Mouse (Mus musculus): ENCODE measurements around the gene Atf6.

The Atf6 gene

GRCm38 (mm10) chr1:170709034-170709433 lies 158.5 kb downstream of the Atf6 start:
- no peak for DNase-seq (ENCODE audit: low read depth, low spot score)

DNA sequence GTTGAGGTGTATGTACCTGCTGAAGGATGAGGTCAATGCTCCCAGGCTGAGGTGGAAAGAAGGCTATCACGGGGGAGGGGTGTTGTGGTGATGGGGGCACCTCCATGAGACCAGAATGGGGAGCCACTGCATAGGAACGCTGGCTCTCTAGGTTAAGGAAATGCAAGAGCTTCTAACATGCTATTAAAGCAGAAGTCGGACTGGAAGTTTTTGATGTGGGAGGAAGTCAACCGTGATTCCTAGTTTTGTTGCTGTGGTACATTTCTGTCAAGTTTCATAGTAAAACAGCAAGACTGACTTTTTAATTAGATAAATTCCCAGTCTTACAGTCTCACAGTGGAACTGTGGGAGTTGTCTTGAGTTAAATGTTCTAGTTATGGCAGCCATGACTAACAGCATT lies 161.5 kb downstream of the Atf6 start:
- DNase-seq (ENCODE audit: low read depth, low spot score): no peak

DNA sequence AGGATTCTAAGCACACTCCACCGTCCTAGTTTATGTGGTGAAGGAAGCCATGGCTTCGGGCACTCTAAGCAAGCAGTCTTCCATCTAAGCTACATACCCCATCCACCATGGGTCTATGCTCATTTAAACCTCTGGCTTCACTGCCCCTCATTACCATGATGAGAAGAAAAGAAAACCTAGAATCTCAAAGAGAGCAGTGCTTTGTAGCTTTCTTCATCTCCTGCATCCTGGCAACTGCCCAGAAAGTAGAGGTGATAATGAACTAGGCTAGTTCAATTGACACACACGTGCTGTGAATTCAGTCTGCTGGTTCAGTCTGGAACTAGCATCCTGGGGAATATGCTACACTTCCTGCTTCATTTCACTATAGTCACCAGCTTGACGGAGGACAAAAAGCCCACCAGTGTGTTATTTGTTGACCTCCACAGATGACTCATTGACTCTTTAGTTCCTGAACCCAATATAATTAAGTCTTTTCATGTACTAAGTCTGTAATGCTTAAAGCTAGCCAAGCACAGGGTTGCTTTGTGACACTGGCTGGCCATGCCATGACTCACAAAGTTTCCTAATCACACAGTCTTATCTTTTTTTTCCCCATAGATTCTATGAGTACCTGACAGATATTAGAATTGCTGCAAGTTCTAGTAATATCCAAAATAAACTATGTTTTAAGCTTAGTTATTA lies 162.5 kb downstream of the Atf6 start:
- no peak for DNase-seq (ENCODE audit: low read depth, low spot score)

- no peak for DNase-seq (ENCODE audit: low read depth, low spot score)
Measured at GRCm38 (mm10) chr1:170704103-170704502, 163.5 kb downstream of the Atf6 start.

- DNase-seq (ENCODE audit: low read depth, low spot score): no peak
Measured at GRCm38 (mm10) chr1:170702958-170703357, 164.6 kb downstream of the Atf6 start.

DNA sequence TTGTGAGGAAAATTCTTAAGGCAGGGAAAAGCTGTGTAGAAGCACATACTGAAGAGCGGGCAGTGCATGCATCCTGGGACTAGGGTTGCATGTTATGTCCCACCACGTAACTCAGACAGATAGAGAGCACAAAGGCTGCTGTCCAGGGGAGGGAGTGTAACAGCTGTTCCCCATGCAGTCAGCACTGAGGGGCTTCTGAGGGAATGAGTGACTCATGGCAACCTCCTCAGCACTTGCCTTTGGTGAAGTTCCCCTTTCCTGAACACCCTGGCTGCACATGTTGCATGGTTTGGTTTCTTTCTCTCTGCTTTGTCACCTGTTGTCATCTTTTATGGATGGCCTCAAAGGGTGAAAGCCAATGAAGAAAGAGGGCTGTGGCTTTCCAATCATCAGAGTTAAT lies 165.3 kb downstream of the Atf6 start:
- DNase-seq (ENCODE audit: low read depth, low spot score): no peak

DNA sequence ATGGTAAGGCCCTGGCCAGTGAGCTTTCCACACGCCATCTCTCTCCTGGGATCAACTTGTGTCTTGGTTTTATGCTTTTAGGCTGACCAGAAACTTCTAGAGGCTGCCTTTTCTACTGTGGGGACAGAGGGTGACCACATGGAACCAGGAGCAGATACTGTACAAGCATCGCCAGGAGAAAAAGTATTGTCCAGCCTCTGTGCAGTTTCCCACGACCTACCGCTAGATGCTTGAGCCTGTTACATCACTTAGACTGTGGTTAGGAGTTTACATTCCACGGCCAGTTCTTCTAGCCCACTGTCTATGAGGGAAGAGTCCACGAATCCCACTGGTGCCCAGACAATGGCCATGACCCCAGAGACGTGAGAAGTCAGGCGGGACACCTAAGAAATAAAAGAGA lies 166.0 kb downstream of the Atf6 start:
- DNase-seq (ENCODE audit: low read depth, low spot score): no peak

GRCm38 (mm10) chr1:170701178-170701577 lies 166.4 kb downstream of the Atf6 start:
- no peak for DNase-seq (ENCODE audit: low read depth, low spot score)

DNA sequence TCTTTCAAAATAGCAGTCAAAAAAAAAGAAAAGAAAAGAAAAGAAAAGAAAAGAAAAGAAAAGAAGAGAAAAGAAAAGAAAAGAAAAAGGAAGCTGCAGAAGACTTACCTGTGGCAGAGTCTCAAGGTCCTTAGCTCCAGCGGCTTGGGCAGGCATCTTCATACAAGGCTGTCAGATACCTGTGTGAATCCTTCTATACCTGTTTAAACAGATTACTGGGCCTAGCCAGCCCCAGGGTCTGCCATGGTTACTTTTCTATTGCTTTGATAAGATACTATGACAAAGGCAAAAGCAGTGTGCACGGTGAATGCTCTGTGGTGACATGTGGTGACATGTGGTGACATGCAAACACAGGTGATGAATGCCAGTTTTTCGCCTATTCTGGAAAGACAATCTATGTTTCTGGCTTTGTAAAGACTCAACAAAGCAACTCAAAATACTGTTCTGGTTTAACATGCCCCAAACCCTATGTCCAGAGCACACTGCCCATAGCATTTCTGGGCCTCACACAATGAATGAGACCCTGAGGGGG lies 167.0 kb downstream of the Atf6 start:
- DNase-seq (ENCODE audit: low read depth, low spot score): no peak

DNA sequence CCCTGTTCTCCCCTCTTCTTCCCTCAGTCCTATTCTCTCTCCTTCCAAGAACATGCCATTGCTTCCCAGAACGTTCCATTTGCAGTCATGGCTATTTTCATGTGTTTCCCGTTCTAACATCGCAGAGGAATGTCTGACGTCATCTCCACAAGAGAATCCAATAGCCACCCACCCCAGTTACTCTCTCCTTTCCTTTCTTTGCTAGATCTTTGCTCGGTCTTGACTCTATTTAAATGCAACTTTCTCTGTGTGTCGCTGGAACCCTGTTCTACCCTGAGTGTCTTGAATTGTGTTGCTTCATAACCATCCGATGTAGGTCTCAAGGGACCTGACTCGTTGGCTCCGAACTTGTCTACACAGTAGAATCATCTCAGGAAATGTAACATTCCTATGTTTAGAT lies 168.0 kb downstream of the Atf6 start:
- DNase-seq (ENCODE audit: low read depth, low spot score): no peak

DNA sequence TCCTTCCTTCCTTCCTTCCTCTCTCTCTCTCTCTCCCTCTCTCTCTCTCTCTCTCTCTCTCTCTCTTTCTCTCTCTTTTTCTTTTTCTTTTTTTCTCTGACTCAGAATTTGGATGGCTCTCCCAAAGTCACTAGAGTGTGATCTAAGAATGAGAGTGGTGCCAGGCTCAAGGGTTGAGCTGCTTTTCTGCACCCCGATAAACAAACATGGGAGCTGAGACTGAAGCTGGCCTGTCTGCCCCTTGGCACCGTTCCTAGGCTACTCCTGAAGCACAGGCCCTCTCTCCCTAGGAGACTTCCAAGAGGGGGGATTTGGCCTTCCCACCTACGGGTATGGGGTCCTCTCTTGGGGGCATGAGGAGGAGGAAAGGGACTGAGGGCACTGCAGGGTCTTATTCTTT lies 168.8 kb downstream of the Atf6 start:
- DNase-seq (ENCODE audit: low read depth, low spot score): no peak

DNA sequence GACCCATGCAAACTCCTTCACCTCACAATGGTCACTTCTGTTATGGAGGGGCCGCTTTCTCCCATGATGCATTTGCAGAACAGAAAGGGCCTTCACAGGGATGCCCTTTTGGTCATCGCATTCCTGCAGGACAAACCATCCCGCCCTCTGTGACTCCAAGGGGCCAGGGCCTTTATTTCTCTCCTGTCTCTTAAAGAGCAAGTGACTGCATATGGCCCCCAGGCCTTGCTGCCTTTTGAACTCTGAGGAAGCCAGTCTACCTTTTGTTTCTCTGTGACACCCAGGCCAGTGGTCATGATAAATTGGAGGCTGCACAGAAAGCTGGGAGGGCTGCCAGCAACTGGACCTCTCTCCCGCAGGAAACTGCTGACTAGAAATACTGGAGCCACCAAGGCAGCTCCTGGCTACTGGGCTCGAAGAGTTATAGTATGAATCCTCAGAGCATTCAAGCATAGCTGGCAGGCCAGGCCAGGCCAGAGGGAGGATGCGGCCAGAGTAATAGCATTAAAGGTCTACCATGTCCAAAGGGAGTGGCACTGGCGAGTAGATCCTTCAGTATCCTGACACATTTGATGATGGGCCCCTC lies 169.7 kb downstream of the Atf6 start:
- no peak for DNase-seq (ENCODE audit: low read depth, low spot score)

- no peak for DNase-seq (ENCODE audit: low read depth, low spot score)
Measured at GRCm38 (mm10) chr1:170696996-170697395, 170.6 kb downstream of the Atf6 start.

DNA sequence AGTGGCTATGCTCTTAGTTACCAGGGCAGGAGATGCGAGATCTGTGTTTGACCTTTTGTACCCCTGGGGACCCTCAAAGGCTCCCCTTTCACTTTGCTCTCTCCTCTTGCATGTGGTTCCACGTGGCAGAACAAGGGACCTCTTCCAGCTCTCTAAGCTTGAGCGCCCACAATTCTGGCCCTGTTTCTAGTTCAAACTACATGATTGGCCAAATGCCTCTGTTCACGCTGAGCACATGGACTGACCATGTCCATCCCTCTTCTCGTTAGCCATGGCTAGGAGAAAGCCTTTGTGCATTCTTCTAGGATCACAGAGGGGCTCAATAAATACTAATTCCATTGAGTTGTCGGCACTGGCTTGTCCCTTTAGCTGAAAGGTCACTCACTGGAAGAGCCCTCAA lies 172.2 kb downstream of the Atf6 start:
- DNase-seq (ENCODE audit: low read depth, low spot score): no peak

DNA sequence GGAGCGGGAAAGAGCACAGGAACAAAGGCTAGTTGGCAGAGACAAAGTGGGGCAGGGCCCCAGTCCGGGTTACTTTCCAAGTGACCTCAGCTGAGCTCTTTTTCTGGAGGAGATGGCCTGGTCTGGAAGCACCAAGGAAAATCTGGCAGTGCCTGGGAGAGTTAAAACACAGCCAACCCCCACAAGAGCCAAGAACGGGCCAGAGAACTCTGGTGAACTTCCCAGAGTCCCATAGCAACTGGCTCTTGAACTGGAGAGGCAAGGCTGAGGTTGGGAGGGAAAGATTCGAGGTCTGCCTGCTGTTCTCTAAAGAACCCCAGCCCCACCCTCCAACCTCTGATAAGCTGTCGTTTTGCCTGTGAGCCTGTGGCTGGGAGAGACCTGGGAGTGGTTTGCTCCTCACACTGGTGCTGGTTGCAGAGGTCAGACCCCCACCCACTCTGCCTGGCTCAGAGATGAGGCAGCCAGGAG lies 172.7 kb downstream of the Atf6 start:
- DNase-seq (ENCODE audit: low read depth, low spot score): no peak

GRCm38 (mm10) chr1:170691301-170691700 lies 176.3 kb downstream of the Atf6 start:
- no peak for DNase-seq (ENCODE audit: low read depth, low spot score)

DNA sequence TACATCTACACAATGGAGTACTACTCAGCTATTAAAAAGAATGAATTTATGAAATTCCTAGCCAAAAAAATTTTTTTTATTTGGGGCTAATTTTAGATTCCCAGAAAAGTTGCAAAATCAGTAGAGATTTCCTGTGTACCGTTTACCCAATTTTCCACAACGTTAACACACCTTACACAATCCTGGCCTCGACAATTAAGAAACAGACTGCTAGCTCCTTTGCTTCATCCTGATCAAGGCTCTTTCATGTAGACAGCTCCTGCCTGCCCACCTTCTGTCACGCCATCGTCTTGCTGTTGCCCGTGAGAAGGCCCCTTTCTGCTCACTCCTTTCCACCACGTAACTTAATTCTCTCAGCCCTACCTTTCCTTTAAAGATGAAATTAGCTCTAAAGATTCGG lies 177.8 kb downstream of the Atf6 start:
- no peak for DNase-seq (ENCODE audit: low read depth, low spot score)

DNA sequence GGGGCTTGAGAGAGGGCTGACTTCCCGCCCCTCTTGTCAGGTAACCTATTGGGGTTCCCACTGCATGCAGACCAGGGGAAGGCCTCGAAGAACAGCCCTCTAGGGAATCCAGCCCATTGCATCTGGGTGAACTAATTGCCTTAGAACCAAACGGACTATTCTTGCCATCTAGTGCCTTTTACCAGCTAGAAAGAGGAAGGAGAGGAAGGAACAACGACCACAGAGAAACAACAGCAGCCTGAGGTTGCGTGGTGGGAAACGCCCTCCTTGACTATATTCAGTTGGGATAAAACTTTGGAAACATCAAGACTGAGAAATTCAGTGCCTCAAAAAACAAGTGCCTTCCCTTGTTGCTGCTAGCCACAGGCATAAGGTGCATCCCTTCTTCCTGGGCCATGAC lies 183.7 kb downstream of the Atf6 start:
- DNase-seq (ENCODE audit: low read depth, low spot score): no peak

DNA sequence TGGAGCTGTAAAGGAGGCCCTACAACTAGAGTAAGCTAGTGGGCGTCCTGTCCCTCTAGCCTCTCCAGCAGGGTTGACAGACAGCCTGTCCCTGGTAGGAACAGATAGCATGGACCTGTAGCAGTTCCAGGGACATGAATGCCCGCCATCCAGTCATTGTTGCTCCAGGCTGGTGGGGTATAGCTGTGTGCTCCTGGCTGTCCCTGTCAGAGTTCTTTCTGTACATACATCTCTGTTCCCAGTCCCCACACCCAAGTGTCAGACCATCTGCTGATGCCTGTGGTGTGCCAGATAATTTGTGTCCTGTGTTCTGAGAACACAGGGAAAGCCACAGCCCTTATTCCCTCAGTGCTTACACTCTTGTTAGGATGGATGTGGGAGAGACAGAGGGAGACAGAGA lies 187.9 kb downstream of the Atf6 start:
- DNase-seq (ENCODE audit: low read depth, low spot score): no peak

GRCm38 (mm10) chr1:170678861-170679260 lies 188.7 kb downstream of the Atf6 start:
- DNase-seq (ENCODE audit: low read depth, low spot score): no peak

DNA sequence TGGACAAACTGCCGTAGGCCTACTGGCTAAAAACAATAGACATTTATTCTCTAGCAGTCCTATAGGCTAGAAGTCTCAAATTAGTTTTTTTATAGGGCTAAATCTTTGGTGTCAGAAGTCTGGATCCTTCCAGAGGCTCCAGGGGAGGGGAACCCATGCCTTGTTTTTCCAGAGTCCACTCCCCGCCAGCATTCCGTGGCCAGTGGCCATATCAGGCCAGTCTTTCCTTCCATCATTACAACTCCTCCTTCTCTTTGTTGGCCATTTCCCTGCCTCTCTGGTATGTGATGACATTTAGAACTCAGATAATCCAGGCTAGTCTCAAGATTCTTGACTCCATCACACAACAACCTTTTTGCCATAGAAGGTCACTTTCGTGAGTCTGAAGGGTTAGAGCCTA lies 189.9 kb downstream of the Atf6 start:
- DNase-seq (ENCODE audit: low read depth, low spot score): no peak

DNA sequence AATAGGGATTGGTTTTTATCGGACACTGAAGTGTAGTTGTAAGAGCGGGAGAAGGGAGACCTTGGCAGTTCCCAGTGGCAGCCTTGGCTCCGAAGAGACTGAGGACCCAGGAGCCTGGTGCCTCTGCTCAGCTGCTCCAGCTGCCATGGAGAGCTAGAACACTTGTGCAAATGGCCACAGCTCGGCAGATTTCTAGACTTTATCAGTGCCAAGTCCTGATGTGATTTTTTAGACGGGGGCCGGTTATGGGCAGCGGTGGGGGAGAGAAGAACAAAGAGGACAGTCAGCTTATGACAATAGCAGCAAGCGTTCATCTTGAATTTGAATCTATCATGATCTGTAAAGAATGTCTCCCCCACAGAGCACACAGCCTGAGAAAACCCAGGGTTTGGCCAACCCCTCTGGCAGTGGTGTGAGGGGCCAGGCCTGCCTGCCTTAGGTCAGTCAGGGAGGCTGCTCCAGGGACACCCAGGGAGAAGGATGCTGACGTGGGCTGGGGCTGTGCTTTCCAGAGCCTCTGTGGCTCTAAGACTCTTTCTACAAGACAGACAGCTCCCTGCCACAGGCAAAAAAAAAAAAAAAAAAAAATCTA lies 193.3 kb downstream of the Atf6 start:
- no peak for DNase-seq (ENCODE audit: low read depth, low spot score)

DNA sequence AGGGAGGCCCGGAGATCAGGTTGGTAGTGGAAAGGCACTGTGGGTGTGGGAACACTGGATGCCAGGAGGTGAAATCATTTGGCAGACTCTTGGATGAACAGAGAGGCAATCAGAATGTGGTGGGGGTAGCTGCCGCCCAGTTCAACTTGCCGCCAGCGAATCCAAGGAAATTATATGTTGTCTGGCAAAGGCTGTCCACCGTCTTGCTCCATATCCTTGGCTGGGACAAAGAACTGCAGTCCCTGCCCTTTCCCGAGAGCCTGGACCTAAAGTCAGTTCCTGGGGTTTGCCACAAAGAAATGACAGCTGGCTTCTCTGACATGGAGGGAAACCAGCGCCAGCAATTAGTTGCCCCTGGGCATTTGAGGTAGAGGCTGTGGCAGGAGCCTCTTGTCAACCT lies 202.4 kb downstream of the Atf6 start:
- DNase-seq (ENCODE audit: low read depth, low spot score): no peak

Data from CD4-positive helper T cell, adult 2 months (primary cell).